In the genomic region with DNA sequence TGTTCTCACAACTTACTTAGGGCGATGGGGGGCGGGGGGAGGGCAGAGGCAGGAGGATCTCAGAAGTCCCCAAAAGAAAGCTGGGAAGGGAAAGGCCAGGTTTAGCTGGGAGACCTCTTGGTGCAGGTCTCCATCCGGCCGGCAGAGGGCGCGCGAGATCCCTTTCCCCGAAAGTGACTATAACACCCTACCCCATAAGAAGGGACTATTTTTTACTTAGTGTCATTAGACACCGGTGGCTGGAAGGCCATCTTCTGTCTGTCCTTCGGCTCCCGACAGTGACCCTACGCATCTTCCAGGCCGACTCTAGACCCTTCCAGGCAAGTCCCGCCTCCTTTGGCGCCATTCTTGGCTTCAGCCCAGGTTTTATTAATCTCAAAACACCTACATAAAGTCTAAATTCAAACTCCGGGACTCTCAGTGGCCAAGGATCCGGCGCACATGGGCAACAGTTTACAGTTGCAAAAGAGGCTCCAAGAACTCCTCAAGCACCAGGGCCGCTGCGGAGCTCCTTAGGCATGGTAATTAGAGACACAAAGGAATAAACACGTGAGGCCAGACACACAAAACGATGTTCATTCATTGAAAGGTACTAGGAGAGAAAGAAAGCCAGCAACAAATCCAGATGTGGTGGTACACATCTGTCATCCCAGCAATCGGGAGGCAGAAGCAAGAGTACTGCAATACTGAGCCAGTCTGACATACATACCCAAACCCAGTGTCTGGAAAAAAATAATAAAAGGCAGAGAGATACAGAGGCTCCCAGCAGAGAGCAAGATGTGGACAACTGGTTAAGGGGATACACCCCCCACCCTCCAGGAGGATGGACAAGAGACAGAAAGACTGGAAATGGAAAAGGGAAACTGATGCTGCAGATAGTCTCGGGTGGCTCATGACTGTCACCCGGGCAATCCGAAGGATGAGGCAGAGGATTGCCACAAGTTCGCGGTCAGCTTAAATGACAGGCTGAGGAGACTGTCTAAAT, we compare ENCODE assay signal across 8 mouse cellular contexts. TPM values are rescaled to one million over a fixed set of nuclear protein-coding genes. Genes with fewer than 3 reads are reported as not detected.
DNase-seq lines count a peak whose midpoint lies in the region; ATAC-seq lines count a peak whose summit lies in the region.

TSS of gene Kcna7 (plus strand) at position 563 of the 985 bp plus-strand sequence.

- peak within 1 kb of the TSS; percentile 85 for H3K4me2 ChIP-seq in intestine, embryonic 15.5 days (replicated peaks)

- H3K4me1 ChIP-seq in intestine, embryonic 15.5 days (replicated peaks), result peaks cover 8% of the 10 kb centered on the region

- no peaks in the 10 kb centered on the region for H3K36me3 ChIP-seq in intestine, embryonic 15.5 days

- H3K9ac ChIP-seq in intestine, embryonic 15.5 days, result peak within 1 kb of the TSS; percentile 24

- H3K9me3 ChIP-seq in intestine, embryonic 15.5 days, result no peaks in the 10 kb centered on the region

- no peak within 1 kb of the TSS for H3K27ac ChIP-seq in intestine, embryonic 15.5 days

- DNase-seq in ovary, postnatal 10 days (ENCODE audit: low spot score), result peak; percentile 69
- DNase-seq in ovary, adult 18-20 months (ENCODE audit: low spot score), result no peak
- peak; percentile 53 for DNase-seq in embryo, embryonic 11 days
- peak; percentile 60 to 70 for DNase-seq in left cerebral cortex, postnatal 25 days (ENCODE audit: low spot score in 2 of 2)
- peak; percentile 95 for DNase-seq in skeletal muscle tissue, adult 2 months (ENCODE audit: low read depth, low spot score)

- H3K27me3 ChIP-seq in intestine, embryonic 15.5 days (replicated peaks), result peaks cover 53% of the 10 kb centered on the region

- peak within 1 kb of the TSS; percentile 42 for H3K4me3 ChIP-seq in intestine, embryonic 15.5 days (replicated peaks)

- WGBS in intestine, embryonic 15.5 days, result 12% methylated on average over 28 of the region's 28 CpGs

- ATAC-seq in granulocyte monocyte progenitor cell, adult 5-6 weeks (replicated peaks; ENCODE audit: poor library complexity, severe bottlenecking), result peak; percentile 63
- peak; percentile 42 for ATAC-seq in intestine, embryonic 15.5 days
- peak; percentile 86 for ATAC-seq in megakaryocyte progenitor cell, adult 5-6 weeks (replicated peaks; ENCODE audit: poor library complexity)

- intact Hi-C loops in left cerebral cortex, postnatal 25 days (cut with DNase I), result loop anchor here (2.0 kb wide), 1 partner anchor 29 kb away; the partner anchor contains the start of gene Gys1

RNA-seq across cellular contexts. Expression of gene Kcna7, which starts in this region (rescaled TPM):
- not detected in 2 replicates for total RNA-seq in granulocyte monocyte progenitor cell, adult 5-6 weeks (2014; fragmentation: Nextera tagmentation)
- total RNA-seq in granulocyte monocyte progenitor cell, adult 5-6 weeks (2017), result not detected in 2 replicates
- 0.13 and 0.19 TPM in 2 replicates for polyA plus RNA-seq in intestine, embryonic 15.5 days (2015; fragmentation: Nextera tagmentation; extraction: Ambion mirVana)
- not detected for total RNA-seq in left cerebral cortex, postnatal 25 days (2021)
- not detected in 2 replicates for total RNA-seq in megakaryocyte progenitor cell, adult 5-6 weeks (2015)
- not detected in 2 replicates for total RNA-seq in megakaryocyte progenitor cell, adult 5-6 weeks (2017)

Comparison
In these comparisons a context has a peak if more than half of its experiments do, and no peak if none do; other contexts are left out.
1. Peak in ATAC-seq in granulocyte monocyte progenitor cell, adult 5-6 weeks; RNA of the gene not detected or under 1 TPM.
2. Peak in ATAC-seq, H3K4me3 ChIP-seq, H3K9ac ChIP-seq and H3K4me2 ChIP-seq in intestine, embryonic 15.5 days; RNA of the gene not detected or under 1 TPM.
3. Peak in DNase-seq in left cerebral cortex, postnatal 25 days; RNA of the gene not detected or under 1 TPM.
4. Peak in ATAC-seq in megakaryocyte progenitor cell, adult 5-6 weeks; RNA of the gene not detected or under 1 TPM.